Mouse (Mus musculus): ENCODE results near the gene Lrfn1. TPM values are rescaled to one million over a fixed set of nuclear protein-coding genes. Genes with fewer than 3 reads are reported as not detected.
"Not testable (repeated sequence)": the region's sequence is repeated elsewhere in the genome, so short reads cannot be mapped to it uniquely, and the experiment has no call there.

Gene Lrfn1
- total RNA-seq, 4 experiments from 2014 or later = 0.43 to 0.82 (median 0.61) TPM

GRCm38 (mm10) chr7:28447101-28447830 is 4.5 kb upstream of the Lrfn1 start:
- DNase-seq (ENCODE audit: low spot score) = no peak

GRCm38 (mm10) chr7:28447865-28448820 is 3.6 kb upstream of the Lrfn1 start:
- no peak for DNase-seq (ENCODE audit: low spot score)

- no peak for DNase-seq (ENCODE audit: low spot score)
Measured at GRCm38 (mm10) chr7:28452361-28453005, 703 bp downstream of the Lrfn1 start.

GRCm38 (mm10) chr7:28460361-28460760 is 8.6 kb downstream of the Lrfn1 start:
- no peak for DNase-seq (ENCODE audit: low spot score)

GRCm38 (mm10) chr7:28462769-28463168 is 11.0 kb downstream of the Lrfn1 start:
- DNase-seq (ENCODE audit: low spot score) = no peak

DNA sequence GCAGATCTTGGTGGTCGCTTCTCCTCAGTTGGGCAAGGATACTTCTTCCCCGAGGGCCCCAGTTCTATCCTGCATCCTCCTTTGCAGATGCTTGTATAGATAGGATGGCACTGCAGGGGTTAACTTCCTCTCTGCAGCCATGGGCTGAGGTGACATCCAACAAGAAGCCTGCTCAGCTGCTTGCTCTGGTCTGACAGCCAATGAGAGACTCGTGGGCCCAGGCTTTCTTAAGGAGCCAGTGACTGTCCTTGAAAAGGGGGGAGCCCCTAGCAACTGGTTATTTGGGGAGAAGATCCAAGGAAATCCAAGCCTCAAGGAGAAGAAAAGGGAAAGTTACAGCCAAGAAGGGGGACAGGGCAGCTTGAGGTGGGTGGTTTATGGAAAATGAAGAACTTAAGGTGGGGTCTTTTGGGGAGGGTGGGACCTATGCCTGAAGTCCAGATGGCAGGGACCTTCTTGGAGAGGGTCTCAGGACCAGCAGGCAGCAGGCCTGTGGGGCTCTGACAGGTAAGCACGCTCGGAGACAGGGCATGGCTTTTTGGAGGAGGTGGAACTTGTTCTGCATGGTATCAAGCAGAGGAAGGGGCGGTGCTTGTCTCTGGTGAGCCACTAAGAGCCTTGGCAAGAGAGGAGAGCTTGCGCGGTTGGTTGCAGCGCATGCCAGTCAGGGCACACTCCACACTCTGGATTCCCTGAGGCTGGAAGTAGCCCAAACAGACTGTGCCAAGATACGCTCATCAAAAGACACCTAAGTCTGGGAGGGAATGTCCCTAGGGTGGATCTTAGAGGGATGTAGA is 12.8 kb downstream of the Lrfn1 start:
- DNase-seq (ENCODE audit: low spot score) = no peak

DNA sequence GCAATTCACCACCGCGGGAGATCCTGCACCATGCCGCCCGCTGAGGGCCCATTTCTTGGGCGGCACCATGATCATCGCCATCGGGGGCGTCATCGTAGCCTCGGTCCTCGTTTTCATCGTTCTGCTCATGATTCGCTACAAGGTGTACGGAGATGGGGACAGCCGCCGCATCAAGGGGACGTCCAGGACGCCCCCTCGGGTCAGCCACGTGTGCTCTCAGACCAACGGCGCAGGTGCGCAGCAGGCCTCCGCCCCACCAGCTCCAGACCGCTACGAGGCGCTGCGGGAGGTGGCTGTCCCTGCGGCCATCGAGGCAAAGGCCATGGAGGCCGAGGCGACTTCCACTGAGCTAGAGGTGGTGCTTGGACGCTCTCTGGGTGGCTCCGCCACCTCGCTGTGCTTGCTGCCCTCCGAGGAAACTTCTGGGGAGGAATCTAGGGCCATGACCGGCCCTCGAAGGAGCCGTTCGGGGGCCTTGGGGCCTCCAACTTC is 15.0 kb downstream of the Lrfn1 start:
- DNase-seq (ENCODE audit: low spot score) = no peak

DNA sequence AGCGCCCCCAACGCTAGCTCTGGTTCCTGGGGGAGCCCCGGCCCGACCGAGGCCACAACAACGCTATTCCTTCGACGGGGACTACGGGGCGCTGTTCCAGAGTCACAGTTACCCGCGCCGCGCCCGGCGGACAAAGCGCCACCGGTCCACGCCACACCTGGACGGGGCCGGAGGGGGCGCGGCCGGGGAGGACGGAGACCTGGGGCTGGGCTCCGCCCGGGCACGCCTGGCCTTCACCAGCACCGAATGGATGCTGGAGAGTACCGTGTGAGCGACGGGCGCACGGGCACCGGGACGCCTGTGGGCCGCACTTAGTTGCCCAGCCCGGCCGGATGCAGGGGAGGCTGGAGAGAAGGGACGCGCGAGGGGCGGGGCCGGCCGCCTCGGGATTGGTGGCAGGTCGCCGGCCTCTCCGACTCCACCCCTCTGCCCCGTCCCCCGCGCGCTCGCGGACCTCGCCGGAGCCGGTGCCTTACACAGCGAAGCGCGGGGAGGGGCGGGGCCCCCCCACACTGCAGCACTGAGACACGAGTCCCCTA is 15.5 kb downstream of the Lrfn1 start:
- DNase-seq (ENCODE audit: low spot score) = no peak

DNA sequence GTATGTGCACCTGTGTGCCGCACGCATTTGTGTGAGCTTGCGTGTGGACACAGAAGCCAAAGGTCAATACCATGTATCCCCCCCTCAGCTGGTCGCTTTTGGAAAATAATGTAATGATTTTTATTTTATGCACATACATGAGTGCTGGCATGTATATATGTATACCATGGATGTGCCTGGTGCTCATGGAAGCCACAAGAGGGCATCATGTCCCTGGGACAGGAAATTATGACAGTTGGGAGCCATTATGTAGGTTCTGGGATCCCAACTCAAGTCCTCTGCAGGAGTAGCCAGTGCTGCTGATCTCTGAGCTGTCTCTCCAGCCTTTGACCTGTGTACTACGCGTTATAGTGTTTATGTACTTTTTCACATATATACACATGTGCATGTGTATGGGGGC is 24.4 kb downstream of the Lrfn1 start:
- no peak for DNase-seq (ENCODE audit: low spot score)

- no peak for DNase-seq (ENCODE audit: low spot score)
Measured at GRCm38 (mm10) chr7:28477363-28477762, 25.6 kb downstream of the Lrfn1 start.

- DNase-seq (ENCODE audit: low spot score) = no peak
Measured at GRCm38 (mm10) chr7:28478854-28479253, 27.1 kb downstream of the Lrfn1 start.

GRCm38 (mm10) chr7:28482854-28483253 is 31.1 kb downstream of the Lrfn1 start:
- no peak for DNase-seq (ENCODE audit: low spot score)

- DNase-seq (ENCODE audit: low spot score) = no peak
Measured at GRCm38 (mm10) chr7:28484192-28484591, 32.4 kb downstream of the Lrfn1 start.

GRCm38 (mm10) chr7:28488030-28488491 is 36.3 kb downstream of the Lrfn1 start:
- DNase-seq (ENCODE audit: low spot score) = no peak

GRCm38 (mm10) chr7:28490410-28490809 is 38.6 kb downstream of the Lrfn1 start:
- DNase-seq (ENCODE audit: low spot score) = peak; percentile 8

GRCm38 (mm10) chr7:28490903-28491302 is 39.1 kb downstream of the Lrfn1 start:
- no peak for DNase-seq (ENCODE audit: low spot score)

GRCm38 (mm10) chr7:28492310-28492709 is 40.5 kb downstream of the Lrfn1 start:
- no peak for DNase-seq (ENCODE audit: low spot score)

DNA sequence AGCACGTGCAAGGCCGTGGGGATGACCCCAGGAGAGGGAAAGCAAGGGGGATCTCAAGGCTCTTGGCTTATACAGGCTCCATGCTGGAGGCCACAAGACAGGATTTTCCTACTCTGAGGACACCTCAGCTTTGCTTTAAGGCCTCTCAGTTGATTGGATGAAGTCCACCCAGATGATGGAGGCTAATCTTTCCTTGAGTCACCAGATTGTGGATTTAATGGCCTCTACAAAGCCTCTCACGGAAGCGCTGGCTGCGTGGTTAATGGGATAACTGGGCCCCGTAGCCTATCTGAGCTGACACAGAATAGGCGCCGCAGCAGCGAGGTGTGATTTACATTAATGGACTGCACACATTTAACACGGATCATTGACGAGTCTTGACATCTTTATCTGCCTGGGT is 43.6 kb downstream of the Lrfn1 start:
- no peak for DNase-seq (ENCODE audit: low spot score)

DNA sequence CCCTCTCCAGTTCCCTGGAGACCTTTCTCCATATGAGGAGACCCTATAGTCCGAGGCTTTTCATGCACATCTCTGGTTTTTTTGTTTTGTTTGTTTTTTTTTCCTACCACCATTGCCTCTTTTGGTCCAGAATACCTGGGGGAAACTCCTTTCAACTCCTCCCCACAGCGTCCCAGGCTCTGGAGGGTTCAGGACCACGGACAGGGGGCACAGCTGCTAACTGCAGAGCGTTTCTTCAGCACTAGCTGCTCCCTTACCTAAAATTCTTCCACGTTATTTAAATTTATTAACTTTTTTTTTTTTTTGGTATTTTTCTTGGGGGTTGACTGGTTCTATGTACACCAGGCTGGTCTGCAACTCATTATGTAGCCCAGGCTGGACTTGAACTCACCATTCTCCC is 53.8 kb downstream of the Lrfn1 start:
- no peak for DNase-seq (ENCODE audit: low spot score)

- not testable (repeated sequence) for DNase-seq (ENCODE audit: low spot score)
Measured at GRCm38 (mm10) chr7:28509121-28509520, 57.3 kb downstream of the Lrfn1 start.

All from heart, adult 8-10 months (tissue).